Mouse (Mus musculus): Measurements from ENCODE around the gene Mamdc2. TPM values are rescaled to one million over a fixed set of nuclear protein-coding genes. Genes with fewer than 3 reads are reported as not detected.

Mamdc2 gene
- polyA plus RNA-seq (2012; rRNA removed; ENCODE audit: low replicate concordance): 2.1 and 3.5 TPM in 2 replicates

GRCm38 (mm10) chr19:23447988-23448497 lies at the start of gene Mamdc2:
TSS of gene Mamdc2 (minus strand) at chr19:23448442.

GRCm38 (mm10) chr19:23273355-23274053 lies 174.7 kb downstream of the Mamdc2 start, which contains the start of gene Smc5:
TSS of gene Smc5 (minus strand) at chr19:23273897.

Other genes starting within 250 kb of the Mamdc2 start
- gene Smc5, start 174.5 kb downstream of the Mamdc2 start, polyA plus RNA-seq (2012; rRNA removed; ENCODE audit: low replicate concordance): 3.6 and 8.2 TPM in 2 replicates
- not detected in 2 replicates for gene 1700028P14Rik, start 204.4 kb upstream of the Mamdc2 start, polyA plus RNA-seq (2012; rRNA removed; ENCODE audit: low replicate concordance)
- gene Ptar1, start 239.0 kb upstream of the Mamdc2 start, polyA plus RNA-seq (2012; rRNA removed; ENCODE audit: low replicate concordance): 1.3 and 3.8 TPM in 2 replicates